Mouse (Mus musculus) embryonic facial prominence, embryonic 15.5 days (tissue): Measurements from ENCODE around the gene Akap11. TPM values are rescaled to one million over a fixed set of nuclear protein-coding genes. Genes with fewer than 3 reads are reported as not detected.
A peak's percentile ranks its signal among the peaks of the same experiment; 100 is the strongest.
"Not testable (repeated sequence)": the region's sequence is repeated elsewhere in the genome, so short reads cannot be mapped to it uniquely, and the experiment has no call there.

ENCODE experiments used
- ATAC-seq: fragments of 200-750 bp; cut with Nextera tagmentation; 2 replicates; pipeline ENCODE4 v1.8.0; 2017; ENCODE audit warnings: low read depth, moderate TSS enrichment; ENCODE audit not compliant: insufficient number of reproducible peaks, low FRiP score, low TSS enrichment
- H3K27ac ChIP-seq: fragments of 300-500 bp; sonication (generic); replicated peaks from 2 replicates; pipeline ENCODE4 v1.5.1; 2015; ENCODE audit warnings: mild to moderate bottlenecking, inconsistent platforms
- H3K27me3 ChIP-seq: fragments of 300-500 bp; sonication (generic); 2 replicates; pipeline ENCODE4 v1.6.1; 2015; ENCODE audit warnings: inconsistent platforms
- H3K36me3 ChIP-seq: fragments of 300-500 bp; sonication (generic); 2 replicates; pipeline ENCODE4 v1.6.1; 2015; ENCODE audit warnings: mild to moderate bottlenecking, inconsistent platforms
- H3K4me1 ChIP-seq: fragments of 300-500 bp; sonication (generic); 2 replicates; pipeline ENCODE4 v1.6.1; 2015; ENCODE audit warnings: inconsistent platforms
- H3K4me2 ChIP-seq: fragments of 300-500 bp; sonication (generic); replicated peaks from 2 replicates; pipeline ENCODE4 v1.6.1; 2015; ENCODE audit warnings: mild to moderate bottlenecking, inconsistent platforms
- H3K4me3 ChIP-seq: fragments of 300-500 bp; sonication (generic); replicated peaks from 2 replicates; pipeline ENCODE4 v1.5.1; 2015; ENCODE audit warnings: mild to moderate bottlenecking, inconsistent platforms
- H3K9ac ChIP-seq: fragments of 300-500 bp; sonication (generic); 2 replicates; pipeline ENCODE4 v1.6.1; 2015; ENCODE audit warnings: inconsistent platforms
- H3K9me3 ChIP-seq: fragments of 300-500 bp; sonication (generic); replicated peaks from 2 replicates; pipeline ENCODE4 v1.6.1; 2016; ENCODE audit warnings: inconsistent platforms
- WGBS: fragments of 180-500 bp; shearing (Covaris S2); methylation state at CpG from one replicate; pipeline ENCODE4 v1.1.7; 2015; 5-methylcytosine and 5-hydroxymethylcytosine counted together
- polyA plus RNA-seq: library from polyadenylated mRNA; unstranded; fragments of >200 nt; fragmentation: Nextera tagmentation; extraction: Ambion mirVana; gene quantifications from 2 replicates; pipeline ENCODE4 v1.2.1, GENCODE M21; 2015

Gene Akap11
- 16.8 and 19.1 TPM in 2 replicates for polyA plus RNA-seq

GRCm38 (mm10) chr14:78536281-78537165, at the start of gene Akap11:
Gene Akap11 (minus strand): TSS chr14:78536808.
- Histone ChIP-seq H3K27me3 (no peaks in the 10 kb centered on the region), H3K27ac (peak within 1 kb of the TSS; percentile 86), H3K9me3 (no peaks in the 10 kb centered on the region), H3K9ac (peak within 1 kb of the TSS; percentile 92), H3K36me3 (no peaks in the 10 kb centered on the region), H3K4me3 (peak within 1 kb of the TSS; percentile 91), H3K4me2 (peak within 1 kb of the TSS; percentile 72), H3K4me1 (peaks cover 11% of the 10 kb centered on the region)
- peak; percentile 93 for ATAC-seq
- under 1% methylated on average over 79 of the region's 82 CpGs for WGBS

GRCm38 (mm10) chr14:78584222-78584621, 47.6 kb upstream of the Akap11 start:
- H3K4me1 ChIP-seq: no peaks in the 10 kb centered on the region
- H3K27ac ChIP-seq: no peak overlapping the region
- H3K36me3 ChIP-seq: peaks cover 18% of the 10 kb centered on the region; the same call in 1 of the 2 replicates
- H3K4me3 ChIP-seq: no peak overlapping the region
- ATAC-seq: no peak
- no peaks in the 10 kb centered on the region for H3K27me3 ChIP-seq
- WGBS: 85% methylated on average over 13 of the region's 13 CpGs
- no peaks in the 10 kb centered on the region for H3K9me3 ChIP-seq
- H3K9ac ChIP-seq: no peak overlapping the region
- no peak overlapping the region for H3K4me2 ChIP-seq

GRCm38 (mm10) chr14:78583168-78583567, 46.6 kb upstream of the Akap11 start:
- ATAC-seq: no peak
- Histone ChIP-seq H3K4me2 (no peak overlapping the region), H3K9me3 (no peaks in the 10 kb centered on the region), H3K4me3 (no peak overlapping the region), H3K4me1 (no peaks in the 10 kb centered on the region), H3K27ac (no peak overlapping the region), H3K27me3 (no peaks in the 10 kb centered on the region), H3K9ac (no peak overlapping the region), H3K36me3 (peaks cover 15% of the 10 kb centered on the region; the same call in 1 of the 2 replicates)

GRCm38 (mm10) chr14:78575899-78576298, 39.3 kb upstream of the Akap11 start:
- no peaks in the 10 kb centered on the region for H3K4me1 ChIP-seq
- WGBS: 72% methylated on average over 13 of the region's 13 CpGs
- H3K36me3 ChIP-seq: peaks cover 21% of the 10 kb centered on the region; the same call in 1 of the 2 replicates
- H3K27me3 ChIP-seq: no peaks in the 10 kb centered on the region
- no peak overlapping the region for H3K27ac ChIP-seq
- no peaks in the 10 kb centered on the region for H3K9me3 ChIP-seq
- no peak overlapping the region for H3K9ac ChIP-seq
- ATAC-seq: no peak
- no peak overlapping the region for H3K4me3 ChIP-seq
- H3K4me2 ChIP-seq: no peak overlapping the region

- no peaks in the 10 kb centered on the region for H3K27me3 ChIP-seq
- H3K27ac ChIP-seq: no peak overlapping the region
- H3K4me1 ChIP-seq: no peaks in the 10 kb centered on the region
- no peaks in the 10 kb centered on the region for H3K9me3 ChIP-seq
- 0 out of 2 replicates have a peak, but pooled peaks cover 6% of the 10 kb centered on the region for H3K36me3 ChIP-seq
- H3K4me3 ChIP-seq: no peak overlapping the region
- WGBS: 94% methylated on average over 5 of the region's 5 CpGs
- no peak overlapping the region for H3K9ac ChIP-seq
- H3K4me2 ChIP-seq: no peak overlapping the region
- no peak for ATAC-seq
Measured at GRCm38 (mm10) chr14:78568410-78568809, 31.8 kb upstream of the Akap11 start.

DNA sequence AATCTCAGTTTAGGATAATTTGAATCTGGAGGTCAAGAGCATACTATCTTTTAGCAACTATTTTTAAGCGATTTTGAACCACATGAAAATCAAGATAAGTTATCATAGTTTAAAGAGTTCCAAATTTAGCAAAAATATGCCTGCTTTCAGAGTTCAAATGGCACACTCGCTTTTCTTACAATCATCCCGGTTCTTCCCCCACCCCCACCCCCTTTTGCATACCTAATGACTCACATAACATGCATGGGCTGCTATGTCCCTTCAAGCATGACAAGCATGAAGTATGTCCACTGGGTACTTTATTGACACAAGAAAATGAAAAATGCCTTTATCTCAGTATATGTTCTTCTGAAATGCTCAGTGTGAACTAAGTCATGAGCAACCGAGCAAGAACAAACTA, 29.8 kb upstream of the Akap11 start:
- no peak for ATAC-seq

DNA sequence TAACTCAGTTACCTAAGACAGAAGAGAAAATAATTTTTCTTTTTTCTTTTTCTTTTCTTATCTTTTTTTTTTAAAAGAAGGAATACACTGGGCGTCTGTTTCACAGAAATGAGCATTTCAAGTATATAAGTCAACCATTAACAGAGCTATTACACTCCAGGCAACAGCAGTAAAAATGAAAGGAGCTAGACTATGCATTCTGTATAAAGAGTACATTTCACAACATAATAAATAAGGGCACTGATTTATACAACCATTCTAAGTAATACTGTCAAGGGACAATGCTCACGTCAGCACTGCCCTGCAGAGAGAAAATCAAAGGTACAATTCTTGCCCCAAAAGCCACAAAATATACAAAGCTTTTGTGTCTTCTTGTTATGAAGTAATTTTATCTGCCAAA, 27.7 kb upstream of the Akap11 start:
- Histone ChIP-seq H3K27me3 (no peaks in the 10 kb centered on the region), H3K9me3 (no peaks in the 10 kb centered on the region), H3K4me1 (no peaks in the 10 kb centered on the region), H3K36me3 (no peaks in the 10 kb centered on the region), H3K27ac (no peak overlapping the region), H3K4me3 (no peak overlapping the region), H3K4me2 (no peak overlapping the region), H3K9ac (no peak overlapping the region)
- 66% methylated on average over 2 of the region's 2 CpGs for WGBS
- ATAC-seq: no peak

More for the DNA sequence above, 29.8 kb upstream of the Akap11 start:
- Histone ChIP-seq H3K9me3 (no peaks in the 10 kb centered on the region), H3K4me2 (no peak overlapping the region), H3K9ac (no peak overlapping the region), H3K36me3 (no peaks in the 10 kb centered on the region), H3K27me3 (no peaks in the 10 kb centered on the region), H3K4me3 (no peak overlapping the region), H3K4me1 (no peaks in the 10 kb centered on the region), H3K27ac (no peak overlapping the region)
- WGBS: 72% methylated on average over 4 of the region's 4 CpGs

DNA sequence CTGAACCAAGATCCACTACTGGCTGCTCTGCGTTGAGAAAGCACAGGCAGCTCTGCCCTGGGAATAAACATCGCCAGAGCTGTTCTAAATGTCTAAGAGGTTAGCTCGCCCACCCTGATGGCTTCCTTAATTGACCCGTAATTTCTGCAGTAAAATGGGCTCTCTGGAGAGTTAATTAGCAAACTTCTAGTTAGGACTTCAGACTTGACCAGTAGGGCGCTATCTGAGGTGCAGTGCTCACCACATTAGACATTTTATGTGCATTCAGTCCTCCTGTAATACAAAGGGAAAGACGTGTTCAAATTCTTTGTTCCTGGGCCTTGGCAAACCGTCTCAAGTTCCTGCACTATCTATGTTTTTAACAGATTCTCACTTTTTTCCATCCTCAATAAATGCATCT, 26.6 kb upstream of the Akap11 start:
- Histone ChIP-seq H3K4me3 (no peak overlapping the region), H3K4me2 (no peak overlapping the region), H3K4me1 (no peaks in the 10 kb centered on the region), H3K9ac (no peak overlapping the region), H3K27ac (no peak overlapping the region), H3K9me3 (no peaks in the 10 kb centered on the region), H3K27me3 (no peaks in the 10 kb centered on the region), H3K36me3 (no peaks in the 10 kb centered on the region)
- 81% methylated on average over 7 of the region's 7 CpGs for WGBS
- ATAC-seq: no peak

DNA sequence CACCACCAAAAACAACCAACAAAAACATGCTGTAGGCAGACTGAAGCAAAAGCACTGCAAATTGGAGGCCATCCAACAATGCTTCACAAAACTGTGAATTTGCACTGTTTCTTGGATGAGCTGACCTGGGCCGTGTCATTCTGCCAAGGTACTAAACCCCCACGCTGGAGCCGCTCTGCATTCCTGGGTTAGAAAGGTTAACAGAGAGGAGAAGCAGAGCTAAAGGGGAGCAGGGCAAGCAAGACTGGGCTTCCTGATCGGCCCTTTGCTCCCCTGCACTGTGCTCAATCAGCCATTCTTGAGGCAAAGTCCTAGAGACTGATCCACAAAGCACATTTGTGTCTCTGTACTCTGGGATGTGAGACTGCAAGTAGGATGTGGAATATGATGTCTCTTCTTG, 25.5 kb upstream of the Akap11 start:
- Histone ChIP-seq H3K36me3 (no peaks in the 10 kb centered on the region), H3K27me3 (no peaks in the 10 kb centered on the region), H3K9ac (no peak overlapping the region), H3K9me3 (no peaks in the 10 kb centered on the region), H3K4me1 (no peaks in the 10 kb centered on the region), H3K27ac (no peak overlapping the region), H3K4me2 (no peak overlapping the region), H3K4me3 (no peak overlapping the region)
- no peak for ATAC-seq
- WGBS: 80% methylated on average over 4 of the region's 4 CpGs

GRCm38 (mm10) chr14:78559042-78559441, 22.4 kb upstream of the Akap11 start:
- no peaks in the 10 kb centered on the region for H3K4me1 ChIP-seq
- ATAC-seq: no peak
- H3K4me2 ChIP-seq: no peak overlapping the region
- WGBS: 81% methylated on average over 8 of the region's 8 CpGs
- no peak overlapping the region for H3K27ac ChIP-seq
- H3K36me3 ChIP-seq: no peaks in the 10 kb centered on the region
- no peak overlapping the region for H3K9ac ChIP-seq
- no peaks in the 10 kb centered on the region for H3K27me3 ChIP-seq
- H3K9me3 ChIP-seq: no peaks in the 10 kb centered on the region
- H3K4me3 ChIP-seq: no peak overlapping the region

DNA sequence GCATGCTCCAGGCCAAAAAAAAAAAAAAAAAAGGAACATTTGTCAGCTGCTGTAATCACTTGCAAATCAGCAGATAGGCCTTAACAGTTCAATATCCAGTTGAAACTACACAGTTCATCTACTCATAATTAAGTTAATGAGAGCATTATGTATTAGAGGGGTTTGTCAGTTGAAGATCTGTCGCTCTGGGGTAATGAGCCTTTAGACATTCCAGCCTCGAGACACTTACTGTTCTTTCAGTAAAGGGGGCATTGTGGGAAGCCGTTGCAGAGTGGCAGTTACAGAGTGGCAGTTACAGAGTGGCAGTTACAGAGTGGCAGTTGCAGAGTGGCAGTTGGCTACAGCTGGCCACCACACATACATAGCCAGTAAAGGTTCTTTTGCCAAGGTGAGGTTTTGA, 18.2 kb upstream of the Akap11 start:
- not testable (repeated sequence) for H3K27me3 ChIP-seq, H3K9me3 ChIP-seq, H3K4me1 ChIP-seq, ATAC-seq, H3K9ac ChIP-seq, H3K4me3 ChIP-seq, H3K36me3 ChIP-seq, H3K27ac ChIP-seq, H3K4me2 ChIP-seq
- WGBS: 63% methylated on average over 3 of the region's 3 CpGs

DNA sequence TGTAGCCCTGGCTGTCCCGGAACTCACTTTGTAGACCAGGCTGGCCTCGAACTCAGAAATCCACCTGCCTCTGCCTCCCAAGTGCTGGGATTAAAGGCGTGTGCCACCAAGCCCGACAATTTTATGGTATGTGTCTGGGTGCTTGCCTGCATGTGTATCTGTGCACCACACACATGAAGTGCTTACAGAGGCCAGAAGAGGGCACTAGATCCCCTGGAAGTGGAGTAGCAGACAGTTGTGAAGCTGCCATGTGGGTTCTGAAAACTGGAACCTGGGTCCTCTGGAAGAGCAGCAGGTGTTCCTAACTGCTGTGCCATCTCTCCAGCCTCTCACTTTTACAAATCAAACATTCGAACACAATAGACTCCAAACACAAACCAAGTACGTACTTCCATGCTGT, 17.1 kb upstream of the Akap11 start:
- Histone ChIP-seq H3K9me3 (no peaks in the 10 kb centered on the region), H3K27ac (no peak overlapping the region), H3K4me1 (no peaks in the 10 kb centered on the region), H3K27me3 (no peaks in the 10 kb centered on the region), H3K4me3 (no peak overlapping the region), H3K4me2 (no peak overlapping the region), H3K9ac (no peak overlapping the region), H3K36me3 (no peaks in the 10 kb centered on the region)
- 91% methylated on average over 6 of the region's 6 CpGs for WGBS
- no peak for ATAC-seq
